Mouse (Mus musculus) heart, adult 2 months (tissue): ENCODE measurements at regions not wholly inside any gene's neighbourhood (a gene's known extent, or its start where the extent isn't known, plus 50 kb on each side); places are given as distances from the start of the nearest gene placed in this dataset.
A peak's percentile ranks its signal among the peaks of the same experiment; 100 is the strongest.

Experiments
- DNase-seq, 2 experiments: peaks; one replicate each; pipeline ENCODE4 v3.0.0; 2021
- H3K27ac ChIP-seq: fragments of 200-600 bp; 2 replicates; pipeline ENCODE4 v1.8.1; 2022
- H3K27me3 ChIP-seq: fragments of 200-500 bp; 2 replicates; pipeline ENCODE4 v1.6.1; 2012; ENCODE audit warnings: mild to moderate bottlenecking, low read length, inconsistent platforms, mixed read lengths; ENCODE audit not compliant: control insufficient read depth, insufficient read depth
- H3K36me3 ChIP-seq: fragments of 200-500 bp; 2 replicates; pipeline ENCODE4 v1.6.1; 2012; ENCODE audit warnings: low read length, inconsistent platforms; ENCODE audit not compliant: control insufficient read depth, insufficient read depth
- H3K4me1 ChIP-seq: fragments of 200-500 bp; 2 replicates; pipeline ENCODE4 v1.6.1; 2011; ENCODE audit warnings: low read length; ENCODE audit not compliant: control insufficient read depth, insufficient read depth
- H3K4me3 ChIP-seq: fragments of 200-600 bp; 2 replicates; pipeline ENCODE4 v1.8.1; 2022
- H3K79me2 ChIP-seq: fragments of 200-500 bp; replicated peaks from 2 replicates; pipeline ENCODE4 v1.6.1; 2012; ENCODE audit warnings: mild to moderate bottlenecking, inconsistent platforms, low read length, moderate library complexity, mixed read lengths; ENCODE audit not compliant: control insufficient read depth, insufficient read depth
- H3K9ac ChIP-seq: fragments of 200-500 bp; 2 replicates; pipeline ENCODE4 v1.6.1; 2012; ENCODE audit warnings: low read depth, mild to moderate bottlenecking, control low read depth, inconsistent platforms, low read length, mixed read lengths
- CTCF ChIP-seq: fragments of 200-600 bp; IDR thresholded peaks from 2 replicates; pipeline ENCODE4 v1.8.1; 2022; ENCODE audit warnings: antibody characterized with exemption, mild to moderate bottlenecking, moderate library complexity
- EP300 ChIP-seq: fragments of 200-500 bp; IDR thresholded peaks from 2 replicates; pipeline ENCODE4 v1.6.1; 2011; ENCODE audit warnings: low read depth, low read length, control low read depth; ENCODE audit not compliant: insufficient read depth
- POLR2A ChIP-seq: fragments of 200-500 bp; IDR thresholded peaks from 2 replicates; pipeline ENCODE4 v1.6.1; 2011; ENCODE audit warnings: mild to moderate bottlenecking, low read depth, low read length, control low read depth; ENCODE audit not compliant: insufficient read depth
- WGBS: fragments of 180-500 bp; shearing (Covaris S2); methylation state at CpG from one replicate; pipeline ENCODE4 v1.1.7; 2018; 5-methylcytosine and 5-hydroxymethylcytosine counted together
- intact Hi-C: fragments of 180-260 bp; cut with DNase I; formaldehyde crosslinking; loops from one replicate; pipeline ENCODE4 v1.15.1; 2025

DNA sequence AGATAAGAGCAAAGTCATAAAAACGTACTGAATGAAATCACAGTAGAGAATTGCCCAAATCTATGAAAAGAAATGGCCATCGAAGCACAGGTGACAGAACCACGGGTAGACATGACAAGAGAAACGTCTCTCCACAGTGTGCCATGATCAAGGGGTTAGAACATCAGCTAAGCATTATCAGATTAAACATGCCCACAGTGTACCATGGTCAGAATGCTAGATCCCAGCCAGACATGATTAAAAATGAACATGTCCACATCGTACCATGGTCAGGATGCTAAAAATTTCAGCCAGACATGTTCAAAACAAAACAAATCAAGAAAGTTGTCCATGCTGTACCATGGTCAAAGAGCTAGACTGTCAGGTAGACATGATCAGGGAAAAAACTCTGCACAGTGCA lies 106.8 kb downstream of the S1pr1 start:
- Histone ChIP-seq H3K27ac (no peak overlapping the region), H3K4me1 (no peaks in the 10 kb centered on the region), H3K4me3 (no peak overlapping the region), H3K36me3 (no peaks in the 10 kb centered on the region), H3K27me3 (no peaks in the 10 kb centered on the region), H3K79me2 (no peaks in the 10 kb centered on the region), H3K9ac (no peak overlapping the region)
- DNase-seq = no peak
- intact Hi-C loops = no loop called here
- TF ChIP-seq POLR2A (no peak), CTCF (no peak), EP300 (no peak)
- WGBS = 76% methylated on average over 5 of the region's 5 CpGs

DNA sequence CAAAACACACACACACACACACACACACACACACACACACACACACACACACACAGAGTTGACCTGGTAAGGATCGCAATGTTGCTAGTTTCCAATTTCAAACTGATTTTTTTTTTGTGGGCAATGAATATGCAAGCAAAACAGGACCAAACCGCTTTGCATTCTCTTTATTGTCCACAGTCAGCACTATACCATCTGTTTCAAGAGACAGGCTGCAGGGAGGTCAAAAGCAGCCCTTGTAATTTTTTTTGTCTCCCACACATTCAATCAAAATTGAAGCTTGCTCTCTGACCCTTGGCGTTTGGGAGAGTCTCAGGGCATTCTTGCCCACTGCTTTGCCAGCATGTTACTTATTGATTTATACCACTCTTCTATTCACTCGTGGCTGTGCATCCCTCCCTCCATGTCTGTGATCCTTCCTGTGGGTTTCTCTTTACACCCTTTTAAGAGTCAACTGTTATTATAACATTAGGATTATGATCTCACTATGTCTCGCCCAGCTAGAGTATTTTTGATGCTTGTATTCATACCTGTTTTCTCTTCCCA lies 110.1 kb downstream of the S1pr1 start:
- H3K4me1 ChIP-seq = no peaks in the 10 kb centered on the region
- no peak overlapping the region for H3K4me3 ChIP-seq
- TF ChIP-seq POLR2A (no peak), EP300 (no peak), CTCF (no peak)
- DNase-seq = no peak
- no peaks in the 10 kb centered on the region for H3K79me2 ChIP-seq
- intact Hi-C loops = no loop called here
- no peak overlapping the region for H3K27ac ChIP-seq
- no peaks in the 10 kb centered on the region for H3K27me3 ChIP-seq
- WGBS = 78% methylated on average over 5 of the region's 5 CpGs
- no peak overlapping the region for H3K9ac ChIP-seq
- no peaks in the 10 kb centered on the region for H3K36me3 ChIP-seq

- TF ChIP-seq EP300 (no peak), CTCF (no peak), POLR2A (no peak)
- no peaks in the 10 kb centered on the region for H3K79me2 ChIP-seq
- intact Hi-C loops = no loop called here
- H3K27me3 ChIP-seq = no peaks in the 10 kb centered on the region
- DNase-seq = no peak
- no peaks in the 10 kb centered on the region for H3K4me1 ChIP-seq
- no peak overlapping the region for H3K4me3 ChIP-seq
- H3K36me3 ChIP-seq = no peaks in the 10 kb centered on the region
- H3K27ac ChIP-seq = no peak overlapping the region
- no peak overlapping the region for H3K9ac ChIP-seq
- 79% methylated on average over 7 of the region's 7 CpGs for WGBS
Measured at GRCm38 (mm10) chr3:115604267-115604666, 110.6 kb downstream of the S1pr1 start.

GRCm38 (mm10) chr3:115603803-115604202 lies 111.1 kb downstream of the S1pr1 start:
- no peak for TF ChIP-seq CTCF
- TF ChIP-seq EP300 = no peak
- TF ChIP-seq POLR2A = no peak
- DNase-seq = no peak
- no peak overlapping the region for H3K9ac ChIP-seq

DNA sequence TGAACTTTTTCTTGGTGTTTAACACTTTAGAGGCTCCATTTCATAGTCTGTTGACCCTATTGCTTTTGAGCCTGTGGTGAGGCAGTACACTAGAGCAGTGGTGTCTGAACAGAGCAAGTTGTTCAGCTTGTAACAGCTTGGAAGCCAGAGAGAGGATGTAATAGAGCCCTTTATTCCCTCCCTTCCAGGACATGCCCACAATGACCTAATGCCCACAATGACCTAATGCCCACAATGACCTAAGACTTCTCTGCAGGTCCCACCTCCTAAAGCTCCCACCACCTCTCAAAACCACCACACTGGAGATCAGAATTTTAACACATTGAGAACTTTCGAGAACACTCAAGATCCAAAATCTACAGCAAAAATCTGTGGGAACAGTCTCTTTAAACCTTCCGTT lies 115.6 kb downstream of the S1pr1 start:
- TF ChIP-seq EP300 = no peak
- TF ChIP-seq POLR2A = no peak
- TF ChIP-seq CTCF = no peak
- Histone ChIP-seq H3K27me3 (no peaks in the 10 kb centered on the region), H3K4me3 (no peak overlapping the region), H3K9ac (no peak overlapping the region), H3K27ac (no peak overlapping the region), H3K36me3 (no peaks in the 10 kb centered on the region), H3K4me1 (no peaks in the 10 kb centered on the region), H3K79me2 (no peaks in the 10 kb centered on the region)
- no peak for DNase-seq
- 80% methylated on average over 2 of the region's 2 CpGs for WGBS
- intact Hi-C loops = loop anchor here (5.0 kb wide), 1 partner anchor 338 kb away; no protein-coding TSS in a partner anchor

More at GRCm38 (mm10) chr3:115603803-115604202, 111.1 kb downstream of the S1pr1 start:
- Histone ChIP-seq H3K4me3 (no peak overlapping the region), H3K27ac (no peak overlapping the region), H3K4me1 (no peaks in the 10 kb centered on the region), H3K36me3 (no peaks in the 10 kb centered on the region), H3K27me3 (no peaks in the 10 kb centered on the region), H3K79me2 (no peaks in the 10 kb centered on the region)
- intact Hi-C loops = no loop called here
- WGBS = 78% methylated on average over 3 of the region's 3 CpGs

- Histone ChIP-seq H3K9ac (no peak overlapping the region), H3K27ac (no peak overlapping the region), H3K79me2 (no peaks in the 10 kb centered on the region), H3K36me3 (no peaks in the 10 kb centered on the region), H3K4me3 (no peak overlapping the region), H3K4me1 (no peaks in the 10 kb centered on the region), H3K27me3 (no peaks in the 10 kb centered on the region)
- DNase-seq = peak; percentile 67 to 82
- TF ChIP-seq POLR2A = no peak
- TF ChIP-seq EP300 = peak; percentile 87
- peak; percentile 93 for TF ChIP-seq CTCF
- 12% methylated on average over 6 of the region's 6 CpGs for WGBS
- intact Hi-C loops = loop anchor here (1.0 to 5.0 kb wide), 3 partner anchors 46 to 382 kb away; no protein-coding TSS in a partner anchor
Measured at GRCm38 (mm10) chr3:115596523-115596922, 118.3 kb downstream of the S1pr1 start.
